Mouse (Mus musculus): ENCODE measurements around the gene Trio.

The Trio gene

DNA sequence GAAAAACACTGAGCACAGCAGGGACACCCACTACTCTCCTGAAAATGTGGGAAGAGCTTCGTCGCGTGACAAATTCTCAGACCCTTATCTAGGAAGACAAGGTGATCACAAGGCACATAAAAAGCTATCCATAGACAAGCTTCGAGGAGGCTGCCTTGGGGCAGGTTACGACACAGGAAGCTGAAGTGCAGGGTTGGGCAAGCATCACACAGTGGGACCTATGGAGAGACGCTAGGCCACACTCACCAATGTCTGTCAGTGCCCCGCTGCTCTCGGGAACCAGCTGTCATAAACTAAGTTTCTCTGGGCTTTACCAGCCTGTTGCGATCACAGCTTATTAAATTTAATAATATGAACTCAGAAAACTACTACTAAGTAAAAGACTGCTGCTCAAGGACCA, 149.9 kb downstream of the Trio start:
- DNase-seq (ENCODE audit: low spot score) = no peak

DNA sequence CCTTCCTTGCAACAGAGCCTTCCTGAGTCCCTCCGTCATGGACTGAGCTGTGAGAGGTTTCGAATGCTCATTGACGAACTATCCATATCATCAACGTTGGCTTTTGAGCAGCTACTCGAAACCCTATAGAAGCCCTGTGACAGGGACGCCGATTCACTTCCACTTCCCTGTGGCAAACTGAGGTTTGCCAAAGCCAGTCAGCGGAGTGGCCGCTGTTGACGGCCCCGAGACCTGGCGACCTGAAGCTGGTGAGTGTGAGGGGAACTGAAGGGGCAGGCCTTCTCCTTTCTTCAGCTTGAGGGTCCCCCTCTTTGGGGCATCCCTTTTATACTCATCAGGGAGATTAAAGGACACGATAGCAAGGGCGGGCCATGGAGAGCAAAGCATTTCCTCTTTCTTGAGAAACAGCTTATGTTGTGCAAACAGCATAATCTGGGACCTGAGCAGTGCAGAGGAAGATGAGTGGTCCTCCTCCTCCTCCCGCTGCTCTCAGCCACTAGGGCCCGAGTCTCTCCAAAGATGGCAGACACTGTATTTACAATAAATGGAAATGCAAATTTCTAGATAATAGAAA, 151.8 kb downstream of the Trio start:
- no peak for DNase-seq (ENCODE audit: low spot score)

GRCm38 (mm10) chr15:27872286-27872685, 153.4 kb downstream of the Trio start:
- no peak for DNase-seq (ENCODE audit: low spot score)

DNA sequence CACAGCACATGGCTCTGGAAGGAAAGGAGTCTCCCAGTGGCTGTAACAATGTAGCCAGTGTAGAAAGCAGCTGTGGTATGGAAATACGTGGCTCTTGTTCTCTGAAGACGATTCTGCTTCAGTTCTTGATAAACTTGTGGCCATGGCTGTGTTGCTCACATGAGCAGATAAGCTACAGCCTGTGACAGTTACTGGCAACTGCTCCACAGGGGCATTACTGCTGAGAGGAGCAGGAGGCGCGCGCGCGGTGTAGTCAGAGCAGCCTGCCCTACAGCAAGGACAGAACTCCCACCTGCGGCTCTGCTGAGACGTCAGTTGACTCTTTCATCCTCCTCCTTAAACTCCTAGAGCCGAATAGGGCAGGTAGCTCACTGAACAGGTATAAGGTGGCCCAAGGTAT, 153.9 kb downstream of the Trio start:
- no peak for DNase-seq (ENCODE audit: low spot score)

- DNase-seq (ENCODE audit: low spot score) = no peak
Observed at GRCm38 (mm10) chr15:27871260-27871659, 154.4 kb downstream of the Trio start.

GRCm38 (mm10) chr15:27869001-27869400, 156.6 kb downstream of the Trio start:
- no peak for DNase-seq (ENCODE audit: low spot score)

GRCm38 (mm10) chr15:27867831-27868230, 157.8 kb downstream of the Trio start:
- no peak for DNase-seq (ENCODE audit: low spot score)

DNA sequence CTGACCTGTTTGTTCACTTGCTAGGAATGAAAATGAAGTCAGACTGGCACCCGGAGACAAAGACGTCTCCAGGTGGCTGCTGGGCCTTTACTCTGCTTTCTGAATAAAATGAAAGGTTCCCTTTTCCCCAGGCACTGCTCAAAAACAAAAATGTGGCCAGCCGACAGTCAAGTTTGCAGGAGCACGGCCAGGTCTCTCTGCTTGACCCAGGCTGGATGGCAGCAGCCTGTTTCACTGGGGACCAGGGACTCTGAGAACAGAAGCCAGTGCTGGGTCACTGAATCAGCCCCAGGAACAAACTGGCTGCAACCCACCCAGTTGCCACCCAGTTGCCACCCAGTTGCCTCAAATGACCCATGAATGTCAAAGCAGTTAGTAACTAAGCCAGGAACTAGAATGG, 159.2 kb downstream of the Trio start:
- DNase-seq (ENCODE audit: low spot score) = no peak

- DNase-seq (ENCODE audit: low spot score) = no peak
Observed at GRCm38 (mm10) chr15:27866053-27866452, 159.6 kb downstream of the Trio start.

DNA sequence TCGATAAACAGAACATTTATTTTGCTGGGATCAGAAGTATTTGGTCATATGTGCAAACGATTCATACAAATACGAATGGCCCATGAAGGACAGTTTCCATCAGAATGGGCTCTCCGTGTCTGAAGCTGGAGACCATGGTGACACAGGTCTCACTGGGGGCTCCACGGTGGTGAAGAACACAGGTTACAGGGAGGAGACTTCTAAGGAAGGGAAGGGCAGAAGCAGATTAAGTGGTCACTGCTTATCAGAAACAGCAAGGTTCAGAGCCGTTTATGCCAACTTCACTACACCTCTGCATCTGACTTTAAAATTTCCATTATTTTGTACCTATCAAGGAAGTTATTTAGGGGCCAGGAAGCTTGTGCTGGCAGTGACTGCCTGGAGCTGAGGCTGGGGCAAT, 161.3 kb downstream of the Trio start:
- DNase-seq (ENCODE audit: low spot score) = no peak

- DNase-seq (ENCODE audit: low spot score) = no peak
Observed at GRCm38 (mm10) chr15:27862949-27863348, 162.7 kb downstream of the Trio start.

DNA sequence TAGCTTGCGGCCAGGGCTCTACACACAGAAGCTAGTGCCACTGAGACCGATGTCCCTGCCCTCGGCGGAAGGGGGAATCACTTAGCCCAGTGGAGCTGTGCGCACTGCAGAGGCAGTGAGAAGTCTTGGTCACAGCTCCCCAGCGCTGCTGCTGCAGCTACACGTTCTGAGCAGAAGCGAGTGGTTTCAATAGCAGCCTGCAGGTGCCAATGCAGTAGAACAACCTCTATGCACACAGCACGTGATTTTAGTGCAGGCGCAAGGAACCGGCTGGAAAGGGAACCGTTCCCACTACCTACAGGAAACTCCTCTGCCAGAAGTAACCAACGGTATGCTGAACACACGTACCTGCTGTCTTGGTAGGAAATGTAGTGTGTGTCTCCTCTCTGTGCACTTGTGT, 165.2 kb downstream of the Trio start:
- DNase-seq (ENCODE audit: low spot score) = no peak

DNA sequence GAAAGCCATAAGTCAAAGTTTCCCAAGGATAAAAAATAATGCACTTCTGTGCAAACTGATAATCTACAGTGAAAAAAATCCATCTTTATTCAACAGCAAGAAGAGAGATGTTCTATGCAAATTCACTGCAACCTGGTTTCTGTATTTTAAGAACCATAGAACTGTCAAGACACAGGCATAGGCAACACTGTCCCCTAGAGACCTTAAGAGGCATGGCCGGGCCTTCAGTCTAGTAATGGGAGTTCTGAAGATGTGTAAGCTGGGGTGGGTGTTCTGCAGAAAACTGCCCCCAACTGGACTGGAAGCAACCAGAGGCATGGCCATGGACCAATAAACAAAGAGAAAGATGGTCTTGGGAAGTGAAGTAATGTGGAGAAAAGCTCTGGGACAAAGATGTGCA, 166.1 kb downstream of the Trio start:
- DNase-seq (ENCODE audit: low spot score) = no peak

- DNase-seq (ENCODE audit: low spot score) = no peak
Observed at GRCm38 (mm10) chr15:27859115-27859514, 166.5 kb downstream of the Trio start.

GRCm38 (mm10) chr15:27858179-27858819, 167.3 kb downstream of the Trio start:
- no peak for DNase-seq (ENCODE audit: low spot score)

DNA sequence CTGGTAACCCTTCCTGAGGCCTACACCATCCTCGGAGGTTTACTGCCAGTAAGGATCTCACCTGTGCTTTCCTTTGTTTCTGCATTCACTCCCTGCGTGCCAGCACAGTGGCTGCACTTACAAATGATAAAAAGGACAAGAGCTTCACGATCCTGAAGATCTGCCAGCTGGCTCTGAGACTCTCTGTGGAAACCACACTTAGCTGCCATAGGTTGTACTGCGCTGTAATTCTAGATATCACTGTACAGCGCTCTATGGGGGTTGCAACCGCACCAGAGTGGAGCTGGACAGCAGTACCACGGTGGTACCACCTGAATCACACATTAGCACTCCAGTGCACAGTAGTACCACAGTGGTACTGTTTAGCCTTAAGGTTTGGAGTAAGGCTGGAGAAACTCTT, 168.4 kb downstream of the Trio start:
- DNase-seq (ENCODE audit: low spot score) = no peak

GRCm38 (mm10) chr15:27856050-27856787, 169.4 kb downstream of the Trio start:
- DNase-seq (ENCODE audit: low spot score) = no peak

DNA sequence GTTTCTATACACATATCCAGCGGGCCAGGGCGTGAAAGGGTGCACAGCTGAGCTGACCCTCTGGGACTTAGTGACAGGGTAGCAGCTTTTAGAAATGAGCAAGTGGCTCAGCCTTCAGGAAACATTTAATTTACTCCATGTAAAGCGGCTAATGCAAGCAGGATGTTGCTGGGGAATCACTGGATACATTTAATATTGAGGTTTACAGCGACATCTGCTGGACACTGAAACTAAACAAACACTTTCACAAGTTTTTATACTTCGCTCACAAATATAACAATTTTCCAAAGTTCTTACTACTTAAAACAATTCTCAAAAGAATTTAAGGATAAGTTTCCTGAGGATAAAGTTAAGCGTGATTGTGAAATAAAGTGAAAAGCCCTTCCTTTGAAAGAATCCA, 174.3 kb downstream of the Trio start:
- DNase-seq (ENCODE audit: low spot score) = no peak

DNA sequence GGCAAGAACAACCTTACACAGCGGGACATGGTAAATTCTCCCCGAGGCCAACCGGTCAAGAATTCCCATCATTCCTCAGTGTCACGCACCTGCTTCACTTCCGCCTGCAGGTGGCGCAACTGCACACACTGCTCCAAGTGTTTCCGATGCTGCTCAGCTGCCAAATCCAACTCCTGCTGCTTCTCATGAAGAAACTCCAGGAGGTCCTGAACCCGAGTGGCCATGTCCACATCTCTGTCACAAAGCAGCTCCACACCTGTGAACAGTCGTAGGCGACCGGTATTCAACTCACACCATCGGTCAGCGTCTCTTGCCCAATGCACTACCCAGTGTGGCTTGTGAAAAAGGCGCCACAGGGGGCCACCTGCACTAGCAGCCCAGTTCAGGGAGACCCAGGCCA, 174.7 kb downstream of the Trio start:
- no peak for DNase-seq (ENCODE audit: low spot score)

GRCm38 (mm10) chr15:27849910-27850309, 175.7 kb downstream of the Trio start:
- DNase-seq (ENCODE audit: low spot score) = peak; percentile 27

DNA sequence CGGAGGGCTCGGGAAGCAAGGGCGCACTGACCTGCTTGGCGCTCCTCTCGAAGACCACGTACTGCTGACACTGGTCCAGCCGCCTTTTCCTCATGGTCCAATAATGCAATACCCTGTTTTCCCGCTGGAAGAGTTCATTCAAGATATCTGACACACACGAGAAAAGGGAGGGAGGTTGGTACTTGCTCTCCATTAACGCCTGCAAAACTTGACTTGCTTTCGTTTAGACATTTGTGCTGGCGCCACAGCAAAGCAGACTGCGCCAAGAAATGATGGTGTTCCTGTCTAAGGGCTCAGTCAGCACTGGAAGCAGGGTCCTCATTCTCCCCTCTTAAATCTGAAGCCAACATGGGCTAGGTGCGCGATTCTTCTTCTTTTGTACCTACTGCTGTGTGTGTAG, 184.0 kb downstream of the Trio start:
- DNase-seq (ENCODE audit: low spot score) = no peak

- DNase-seq (ENCODE audit: low spot score) = peak; percentile 57
Observed at GRCm38 (mm10) chr15:27840579-27840978, 185.1 kb downstream of the Trio start.

GRCm38 (mm10) chr15:27840125-27840524, 185.5 kb downstream of the Trio start:
- no peak for DNase-seq (ENCODE audit: low spot score)

DNA sequence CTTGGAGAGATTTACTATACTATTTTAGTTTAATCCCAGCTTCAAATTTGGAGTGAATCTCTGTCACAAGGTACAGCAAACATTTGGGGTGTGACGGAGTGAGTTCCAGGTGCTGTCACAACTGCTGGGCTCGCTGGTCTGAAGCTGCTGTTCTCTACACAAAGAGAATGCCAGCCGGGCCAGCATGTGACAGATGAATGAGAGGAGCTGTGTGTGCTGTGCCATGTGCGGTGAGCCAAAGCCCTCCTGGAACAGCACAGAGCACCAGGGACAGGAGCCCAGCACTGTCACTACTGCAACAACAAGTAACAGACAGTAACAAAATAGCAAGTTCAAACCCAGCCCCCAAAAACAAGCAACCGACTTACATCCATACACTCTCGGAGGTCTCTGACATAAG, 194.0 kb downstream of the Trio start:
- DNase-seq (ENCODE audit: low spot score) = no peak

All from ovary, adult 18-20 months (tissue).